Mouse (Mus musculus): ENCODE measurements around the gene Myl6b. TPM values are rescaled to one million over a fixed set of nuclear protein-coding genes. Genes with fewer than 3 reads are reported as not detected.

Myl6b gene
- polyA plus RNA-seq (2014; fragmentation: Illumina TruSeq; extraction: RNeasy Lipid Tissue Mini Kit (QIAGEN cat#74804); ENCODE audit: low read depth, low replicate concordance), result 0.71 TPM

GRCm38 (mm10) chr10:128498590-128498989 lies at the start of gene Myl6b:
TSS of gene Myl6b (minus strand) at chr10:128498685.

GRCm38 (mm10) chr10:128547361-128548032 lies 49.0 kb upstream of the Myl6b start, which contains the start of gene Zc3h10:
TSS of gene Zc3h10 (minus strand) at chr10:128547774.

GRCm38 (mm10) chr10:128525671-128526308 lies 27.3 kb upstream of the Myl6b start, which contains the start of gene Esyt1:
TSS of gene Esyt1 (minus strand) at chr10:128525871.

DNA sequence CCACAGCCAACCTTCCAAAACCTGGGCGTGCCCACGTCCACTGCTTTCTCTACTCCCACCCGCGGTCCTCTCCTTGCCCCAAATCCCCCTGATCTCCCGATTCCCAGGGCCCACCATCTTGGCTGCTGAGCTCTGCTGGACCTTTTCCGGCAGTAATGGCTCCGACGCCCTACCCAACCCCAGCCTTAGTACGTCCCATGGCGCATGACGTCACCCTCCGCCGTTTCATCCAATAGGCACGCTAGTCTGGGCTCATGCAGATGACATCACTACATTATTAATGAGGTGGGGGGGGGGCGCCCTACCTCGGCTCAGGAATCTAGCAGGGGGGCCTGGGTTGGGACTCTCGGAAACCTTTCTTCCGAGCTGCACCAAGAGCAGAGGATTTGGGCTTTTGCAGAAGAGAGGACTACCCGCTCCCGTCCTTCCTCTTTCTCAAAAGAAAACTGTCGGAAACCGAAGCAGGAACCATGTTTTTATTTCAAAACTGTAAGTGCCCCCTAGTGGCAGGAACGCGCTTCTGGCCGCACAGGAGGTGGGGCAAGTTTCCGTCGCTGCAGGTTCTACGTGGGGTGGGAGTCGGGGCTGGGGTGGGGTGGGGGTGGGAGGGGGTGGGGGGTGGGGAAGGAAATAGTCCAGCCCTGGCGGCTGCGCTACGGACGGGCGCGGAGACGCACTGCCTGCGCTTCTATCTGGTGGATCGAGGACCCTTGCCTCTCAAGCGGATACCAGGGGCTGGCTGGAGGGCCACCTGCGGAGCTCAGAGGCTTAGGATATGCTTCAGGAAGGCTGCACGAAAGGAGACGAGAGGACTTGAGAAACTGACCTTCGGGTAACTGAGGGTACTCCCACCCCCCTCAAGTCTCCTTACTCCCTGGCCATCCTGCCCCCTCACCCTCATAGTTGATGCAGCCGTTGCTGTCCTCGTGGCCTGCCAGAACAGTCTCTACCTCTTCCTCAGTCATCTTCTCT lies 4.5 kb downstream of the Myl6b start, which contains the start of gene Myl6:
TSS of gene Myl6 (minus strand) at position 451 of the 972 bp plus-strand sequence.

DNA sequence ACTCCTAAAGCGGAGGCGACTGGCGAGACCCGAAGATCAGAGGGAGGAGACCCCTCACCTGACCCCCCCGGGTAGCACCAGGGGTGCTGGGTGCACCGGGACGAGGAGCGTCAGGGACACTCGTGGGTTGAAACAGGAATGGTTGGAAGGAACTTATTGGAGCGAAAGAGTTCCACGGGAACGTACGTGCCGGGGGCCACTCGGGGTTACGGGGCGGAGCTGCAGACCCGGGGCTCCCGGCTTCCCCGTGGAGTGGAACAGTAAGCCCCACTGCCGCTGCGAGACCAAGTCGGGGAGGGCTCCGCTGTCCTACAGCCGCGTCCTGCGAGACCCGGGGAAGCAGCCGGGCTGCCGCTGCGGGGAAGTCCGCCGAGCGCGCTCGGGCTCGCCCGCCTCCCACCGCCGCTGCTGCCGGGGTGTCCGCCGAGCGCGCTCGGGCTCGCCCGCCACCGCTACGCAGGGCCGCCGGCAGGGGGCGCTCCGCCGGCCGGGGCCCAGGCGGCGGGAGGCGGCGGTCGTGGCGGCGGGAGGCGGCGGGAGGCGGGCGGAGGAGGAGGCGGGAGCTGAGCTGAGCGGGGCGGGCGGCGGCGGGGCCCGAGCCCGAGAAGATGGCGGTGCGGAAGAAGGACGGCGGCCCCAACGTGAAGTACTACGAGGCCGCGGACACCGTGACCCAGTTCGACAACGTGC lies 39.6 kb downstream of the Myl6b start, which contains the start of gene Smarcc2:
TSS of gene Smarcc2 (plus strand) at position 530 of the 690 bp plus-strand sequence.

Other genes starting within 250 kb of the Myl6b start
- not detected for gene Apon, start 244.6 kb downstream of the Myl6b start, polyA plus RNA-seq (2014; fragmentation: Illumina TruSeq; extraction: RNeasy Lipid Tissue Mini Kit (QIAGEN cat#74804); ENCODE audit: low read depth, low replicate concordance)
- gene Apof, start 230.0 kb downstream of the Myl6b start, polyA plus RNA-seq (2014; fragmentation: Illumina TruSeq; extraction: RNeasy Lipid Tissue Mini Kit (QIAGEN cat#74804); ENCODE audit: low read depth, low replicate concordance), result 0.34 TPM
- 1.8 TPM for gene Stat2, start 228.1 kb downstream of the Myl6b start, polyA plus RNA-seq (2014; fragmentation: Illumina TruSeq; extraction: RNeasy Lipid Tissue Mini Kit (QIAGEN cat#74804); ENCODE audit: low read depth, low replicate concordance)
- 0.36 TPM for gene Il23a, start 199.9 kb downstream of the Myl6b start, polyA plus RNA-seq (2014; fragmentation: Illumina TruSeq; extraction: RNeasy Lipid Tissue Mini Kit (QIAGEN cat#74804); ENCODE audit: low read depth, low replicate concordance)
- 10.8 TPM for gene Pan2, start 195.3 kb downstream of the Myl6b start, polyA plus RNA-seq (2014; fragmentation: Illumina TruSeq; extraction: RNeasy Lipid Tissue Mini Kit (QIAGEN cat#74804); ENCODE audit: low read depth, low replicate concordance)
- 7.6 TPM for gene Cnpy2, start 176.2 kb downstream of the Myl6b start, polyA plus RNA-seq (2014; fragmentation: Illumina TruSeq; extraction: RNeasy Lipid Tissue Mini Kit (QIAGEN cat#74804); ENCODE audit: low read depth, low replicate concordance)
- gene Cs, start 161.0 kb downstream of the Myl6b start, polyA plus RNA-seq (2014; fragmentation: Illumina TruSeq; extraction: RNeasy Lipid Tissue Mini Kit (QIAGEN cat#74804); ENCODE audit: low read depth, low replicate concordance), result 25.2 TPM
- gene Coq10a, start 129.7 kb downstream of the Myl6b start, polyA plus RNA-seq (2014; fragmentation: Illumina TruSeq; extraction: RNeasy Lipid Tissue Mini Kit (QIAGEN cat#74804); ENCODE audit: low read depth, low replicate concordance), result 4.6 TPM
- 2.2 TPM for gene Ankrd52, start 121.6 kb downstream of the Myl6b start, polyA plus RNA-seq (2014; fragmentation: Illumina TruSeq; extraction: RNeasy Lipid Tissue Mini Kit (QIAGEN cat#74804); ENCODE audit: low read depth, low replicate concordance)
- gene Slc39a5, start 97.5 kb downstream of the Myl6b start, polyA plus RNA-seq (2014; fragmentation: Illumina TruSeq; extraction: RNeasy Lipid Tissue Mini Kit (QIAGEN cat#74804); ENCODE audit: low read depth, low replicate concordance), result not detected
- gene Nabp2, start 87.2 kb downstream of the Myl6b start, polyA plus RNA-seq (2014; fragmentation: Illumina TruSeq; extraction: RNeasy Lipid Tissue Mini Kit (QIAGEN cat#74804); ENCODE audit: low read depth, low replicate concordance), result 9.7 TPM
- 9.4 TPM for gene Rnf41, start 87.0 kb downstream of the Myl6b start, polyA plus RNA-seq (2014; fragmentation: Illumina TruSeq; extraction: RNeasy Lipid Tissue Mini Kit (QIAGEN cat#74804); ENCODE audit: low read depth, low replicate concordance)
- gene Smarcc2, start 39.4 kb downstream of the Myl6b start, polyA plus RNA-seq (2014; fragmentation: Illumina TruSeq; extraction: RNeasy Lipid Tissue Mini Kit (QIAGEN cat#74804); ENCODE audit: low read depth, low replicate concordance), result 96.4 TPM
- gene Myl6, start 4.5 kb downstream of the Myl6b start, polyA plus RNA-seq (2014; fragmentation: Illumina TruSeq; extraction: RNeasy Lipid Tissue Mini Kit (QIAGEN cat#74804); ENCODE audit: low read depth, low replicate concordance), result 20.5 TPM
- 0.36 TPM for gene Esyt1, start 27.2 kb upstream of the Myl6b start, polyA plus RNA-seq (2014; fragmentation: Illumina TruSeq; extraction: RNeasy Lipid Tissue Mini Kit (QIAGEN cat#74804); ENCODE audit: low read depth, low replicate concordance)
- gene Zc3h10, start 49.1 kb upstream of the Myl6b start, polyA plus RNA-seq (2014; fragmentation: Illumina TruSeq; extraction: RNeasy Lipid Tissue Mini Kit (QIAGEN cat#74804); ENCODE audit: low read depth, low replicate concordance), result 3.2 TPM
- gene Rpl41, start 50.6 kb upstream of the Myl6b start, polyA plus RNA-seq (2014; fragmentation: Illumina TruSeq; extraction: RNeasy Lipid Tissue Mini Kit (QIAGEN cat#74804); ENCODE audit: low read depth, low replicate concordance), result 21.9 TPM
- 83.5 TPM for gene Pa2g4, start 67.3 kb upstream of the Myl6b start, polyA plus RNA-seq (2014; fragmentation: Illumina TruSeq; extraction: RNeasy Lipid Tissue Mini Kit (QIAGEN cat#74804); ENCODE audit: low read depth, low replicate concordance)
- 0.55 TPM for gene Erbb3, start 91.0 kb upstream of the Myl6b start, polyA plus RNA-seq (2014; fragmentation: Illumina TruSeq; extraction: RNeasy Lipid Tissue Mini Kit (QIAGEN cat#74804); ENCODE audit: low read depth, low replicate concordance)
- 5.4 TPM for gene Rps26, start 128.1 kb upstream of the Myl6b start, polyA plus RNA-seq (2014; fragmentation: Illumina TruSeq; extraction: RNeasy Lipid Tissue Mini Kit (QIAGEN cat#74804); ENCODE audit: low read depth, low replicate concordance)
- gene Ikzf4, start 147.3 kb upstream of the Myl6b start, polyA plus RNA-seq (2014; fragmentation: Illumina TruSeq; extraction: RNeasy Lipid Tissue Mini Kit (QIAGEN cat#74804); ENCODE audit: low read depth, low replicate concordance), result 0.34 TPM
- gene Suox, start 175.4 kb upstream of the Myl6b start, polyA plus RNA-seq (2014; fragmentation: Illumina TruSeq; extraction: RNeasy Lipid Tissue Mini Kit (QIAGEN cat#74804); ENCODE audit: low read depth, low replicate concordance), result 3.7 TPM
- 36.2 TPM for gene Rab5b, start 197.6 kb upstream of the Myl6b start, polyA plus RNA-seq (2014; fragmentation: Illumina TruSeq; extraction: RNeasy Lipid Tissue Mini Kit (QIAGEN cat#74804); ENCODE audit: low read depth, low replicate concordance)
- gene Pmel, start 205.5 kb upstream of the Myl6b start, polyA plus RNA-seq (2014; fragmentation: Illumina TruSeq; extraction: RNeasy Lipid Tissue Mini Kit (QIAGEN cat#74804); ENCODE audit: low read depth, low replicate concordance), result 1.1 TPM
- 48.1 TPM for gene Cdk2, start 206.3 kb upstream of the Myl6b start, polyA plus RNA-seq (2014; fragmentation: Illumina TruSeq; extraction: RNeasy Lipid Tissue Mini Kit (QIAGEN cat#74804); ENCODE audit: low read depth, low replicate concordance)
- 70.4 TPM for gene Dgka, start 246.2 kb upstream of the Myl6b start, polyA plus RNA-seq (2014; fragmentation: Illumina TruSeq; extraction: RNeasy Lipid Tissue Mini Kit (QIAGEN cat#74804); ENCODE audit: low read depth, low replicate concordance)
- gene Pym1, start 249.2 kb upstream of the Myl6b start, polyA plus RNA-seq (2014; fragmentation: Illumina TruSeq; extraction: RNeasy Lipid Tissue Mini Kit (QIAGEN cat#74804); ENCODE audit: low read depth, low replicate concordance), result 2.4 TPM